Mouse (Mus musculus) brown adipose tissue, adult 24 weeks (tissue): ENCODE data around the gene Fgf22. TPM values are rescaled to one million over a fixed set of nuclear protein-coding genes. Genes with fewer than 3 reads are reported as not detected.
A peak's percentile ranks its signal among the peaks of the same experiment; 100 is the strongest.

ENCODE experiments used
- H3K27ac ChIP-seq: fragments of 200-500 bp; replicated peaks from 2 replicates; pipeline ENCODE4 v1.5.1; 2012; ENCODE audit warnings: low read depth, mild to moderate bottlenecking, low read length
- H3K4me1 ChIP-seq: fragments of 200-500 bp; 2 replicates; pipeline ENCODE4 v1.6.1; 2012; ENCODE audit warnings: low read length, mixed read lengths; ENCODE audit not compliant: control insufficient read depth, insufficient read depth, insufficient read length
- H3K4me3 ChIP-seq: fragments of 200-500 bp; 2 replicates; pipeline ENCODE4 v1.5.1; 2012; ENCODE audit warnings: low read depth, mild to moderate bottlenecking, low read length, moderate library complexity; ENCODE audit not compliant: insufficient read depth
- polyA plus RNA-seq: library from polyadenylated mRNA; stranded (reverse); fragments of >200 nt; gene quantifications from 2 replicates; pipeline ENCODE4 v1.2.4, GENCODE M21; 2012; ENCODE audit not compliant: missing spikeins, insufficient read depth, insufficient read length

The Fgf22 gene
- polyA plus RNA-seq, 1 experiment, result not detected

GRCm38 (mm10) chr10:79788386-79789158 lies 33.7 kb downstream of the Fgf22 start:
- Histone ChIP-seq H3K27ac (no peak overlapping the region), H3K4me1 (no peaks in the 10 kb centered on the region), H3K4me3 (no peak overlapping the region)

DNA sequence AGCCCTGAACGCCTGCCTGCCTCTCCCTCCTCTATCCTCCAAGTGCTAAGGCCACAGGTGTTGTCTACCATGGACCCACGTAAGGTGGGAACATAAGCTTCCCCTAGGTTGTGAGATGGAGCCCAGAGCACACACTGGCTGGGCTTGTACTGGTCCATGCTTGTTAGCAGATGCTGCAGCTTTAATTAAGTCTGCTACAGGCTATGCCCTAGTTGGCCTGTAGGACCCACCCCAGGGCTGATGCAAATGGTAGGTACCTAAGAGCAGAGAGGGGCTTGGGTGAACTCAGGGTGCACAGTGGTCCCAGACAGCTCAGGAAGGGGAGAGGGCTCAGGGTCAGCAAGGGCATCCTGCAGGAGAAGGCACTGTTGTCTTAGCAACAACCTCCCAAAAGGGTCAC lies 34.7 kb downstream of the Fgf22 start:
- no peak overlapping the region for H3K27ac ChIP-seq
- H3K4me3 ChIP-seq, result no peak overlapping the region
- H3K4me1 ChIP-seq, result no peaks in the 10 kb centered on the region

DNA sequence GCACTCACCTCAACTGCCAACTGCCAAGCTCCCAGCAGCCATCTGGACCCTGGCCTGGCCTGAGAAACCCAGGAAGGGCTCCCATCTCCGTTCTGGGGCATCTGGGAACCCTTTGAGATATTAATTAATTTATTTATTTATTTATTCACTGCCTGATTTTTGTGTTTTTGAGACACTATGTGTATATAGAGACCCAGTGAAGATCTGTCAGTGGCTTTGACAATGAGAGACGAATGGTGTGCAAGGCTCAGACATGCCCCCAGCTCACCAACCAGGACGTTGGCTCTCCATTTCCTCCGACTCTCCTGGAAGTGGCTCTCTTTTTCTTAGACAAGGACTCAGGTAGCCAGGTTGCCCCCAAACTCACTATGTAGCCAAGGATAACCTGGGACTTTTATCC lies 36.0 kb downstream of the Fgf22 start, which contains the start of gene Prss57:
TSS of gene Prss57 (minus strand) at position 101 of the 400 bp plus-strand sequence.
- Histone ChIP-seq H3K4me3 (no peak within 1 kb of the TSS), H3K27ac (no peak within 1 kb of the TSS), H3K4me1 (peaks cover 6% of the 10 kb centered on the region; the same call in 1 of the 2 replicates)

DNA sequence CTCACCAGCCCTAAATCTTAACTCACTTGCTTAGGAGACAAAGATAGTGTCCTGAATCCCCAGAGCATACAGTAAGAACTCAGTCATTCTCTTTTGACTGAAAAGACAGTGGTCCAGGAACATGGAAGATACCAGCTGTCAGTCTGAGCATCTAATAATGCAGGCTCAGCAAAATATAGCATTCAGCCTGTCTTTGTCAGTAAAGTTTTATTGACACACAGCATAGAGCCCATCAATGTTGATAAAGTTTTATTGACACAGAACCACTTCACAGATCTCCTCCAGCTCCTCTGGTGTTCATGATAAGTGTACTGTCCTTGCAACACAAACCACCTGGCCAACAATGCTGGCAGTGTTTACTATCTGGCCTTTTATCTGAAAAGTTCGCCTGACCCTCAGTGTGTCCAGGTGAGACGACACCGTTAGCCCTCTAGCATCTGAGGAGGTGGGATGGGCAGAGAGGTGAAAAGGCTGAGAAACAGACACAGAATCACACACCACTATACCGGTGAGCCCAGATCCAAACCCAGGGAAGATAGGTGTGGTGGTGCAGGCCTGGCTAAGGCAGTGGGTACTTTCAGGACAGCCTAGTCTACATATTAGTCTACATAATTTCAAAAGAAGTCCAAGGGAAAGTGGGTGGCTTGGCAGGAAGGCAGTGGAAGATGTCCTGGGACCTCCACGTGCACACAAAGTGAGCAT lies 37.6 kb downstream of the Fgf22 start:
- Histone ChIP-seq H3K27ac (no peak overlapping the region; the same call in 1 of the 2 replicates), H3K4me3 (no peak overlapping the region), H3K4me1 (peaks cover 9% of the 10 kb centered on the region; the same call in 1 of the 2 replicates)

DNA sequence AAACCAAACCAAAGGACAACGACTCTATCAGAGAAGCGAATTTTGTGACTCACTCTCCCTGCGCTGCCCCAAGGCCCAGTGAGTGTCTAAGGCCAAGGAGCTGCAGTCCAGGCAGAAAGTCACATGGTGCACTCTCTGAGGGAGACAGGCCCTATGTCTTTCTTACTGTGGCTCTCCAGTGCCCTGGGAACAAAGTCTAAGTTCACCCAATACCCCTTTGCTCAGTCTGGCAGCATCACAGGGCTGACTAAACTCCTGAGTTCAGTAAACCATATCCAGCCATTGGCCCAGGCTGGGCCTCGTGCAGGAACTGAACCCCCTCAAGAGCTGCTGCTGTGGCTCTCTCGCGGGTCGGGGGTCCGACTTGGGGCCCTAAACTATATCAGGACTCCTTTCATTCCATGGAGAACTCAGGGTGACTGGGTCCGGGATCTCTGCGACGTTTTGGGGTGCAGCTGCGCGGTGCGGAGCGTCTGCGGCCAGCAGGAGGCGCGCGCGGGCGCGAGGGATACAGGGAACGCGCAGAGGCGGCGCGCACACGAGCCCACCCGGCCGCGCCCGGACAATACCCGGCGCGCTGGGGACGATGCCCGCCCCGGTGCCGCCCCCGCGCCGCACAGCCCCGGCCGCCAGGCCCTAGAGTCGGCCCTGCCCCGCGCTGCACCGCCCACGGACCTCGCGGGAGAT lies 38.3 kb downstream of the Fgf22 start, which contains the start of gene Palm:
TSS of gene Palm (plus strand) at position 522 of the 687 bp plus-strand sequence.
- Histone ChIP-seq H3K4me1 (peaks cover 10% of the 10 kb centered on the region), H3K4me3 (peak within 1 kb of the TSS; percentile 85), H3K27ac (peak within 1 kb of the TSS; percentile 94)

GRCm38 (mm10) chr10:79793738-79794490 lies 39.0 kb downstream of the Fgf22 start:
- Histone ChIP-seq H3K4me1 (peaks cover 11% of the 10 kb centered on the region), H3K4me3 (peak overlapping the region; percentile 85), H3K27ac (peak overlapping the region; percentile 94)

GRCm38 (mm10) chr10:79794491-79794931 lies 39.6 kb downstream of the Fgf22 start:
- peak overlapping the region; percentile 85 for H3K4me3 ChIP-seq
- peaks cover 11% of the 10 kb centered on the region for H3K4me1 ChIP-seq
- peak overlapping the region; percentile 94 for H3K27ac ChIP-seq

DNA sequence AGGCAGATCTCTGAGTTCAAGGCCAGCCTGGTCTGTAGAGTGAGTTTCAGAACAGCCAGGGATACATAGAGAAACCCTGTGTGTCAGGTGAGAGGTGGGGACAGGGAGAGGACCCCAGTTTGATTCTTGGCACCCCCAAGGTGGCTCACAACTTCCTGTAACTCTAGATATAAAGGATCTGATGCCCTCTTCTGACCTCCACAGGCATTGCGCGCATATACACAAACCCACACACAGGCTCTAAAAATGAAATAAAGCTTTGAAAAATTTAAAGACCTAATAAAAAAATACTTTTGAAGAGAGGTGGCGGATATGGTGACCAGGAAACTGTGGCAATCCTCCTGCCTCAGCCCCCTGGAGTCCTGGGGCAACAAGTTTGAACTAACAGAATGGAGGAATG lies 41.0 kb downstream of the Fgf22 start:
- no peak overlapping the region; the same call in 1 of the 2 replicates for H3K27ac ChIP-seq
- H3K4me3 ChIP-seq, result no peak overlapping the region
- peaks cover 11% of the 10 kb centered on the region for H3K4me1 ChIP-seq

DNA sequence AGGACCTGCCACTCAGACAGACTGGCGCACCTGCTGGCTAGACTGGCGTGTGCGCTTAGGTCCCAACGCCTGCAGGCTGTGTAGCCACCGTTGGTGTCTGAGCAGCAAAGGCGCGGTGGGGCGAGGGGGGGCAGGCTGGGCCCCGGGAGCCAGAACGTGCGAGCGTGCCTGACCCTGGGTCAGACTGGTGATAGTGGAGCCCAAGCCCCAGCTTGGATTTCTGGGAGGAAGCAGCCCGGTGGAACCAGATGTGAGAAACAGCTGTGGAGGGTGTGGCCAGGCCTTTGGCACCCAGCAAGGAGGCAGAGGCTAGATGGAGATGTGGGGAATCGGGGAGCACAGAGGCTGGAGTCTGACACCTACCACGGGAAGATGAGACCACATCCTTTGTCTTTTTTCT lies 42.5 kb downstream of the Fgf22 start:
- Histone ChIP-seq H3K4me3 (no peak overlapping the region), H3K27ac (peak overlapping the region; percentile 10)

GRCm38 (mm10) chr10:79798289-79798928 lies 43.5 kb downstream of the Fgf22 start:
- Histone ChIP-seq H3K27ac (0 out of 2 replicates have a peak overlapping the region, but pooled peaks have one; percentile 14), H3K4me1 (peaks cover 19% of the 10 kb centered on the region)

More for the DNA sequence above, 42.5 kb downstream of the Fgf22 start:
- peaks cover 14% of the 10 kb centered on the region for H3K4me1 ChIP-seq

DNA sequence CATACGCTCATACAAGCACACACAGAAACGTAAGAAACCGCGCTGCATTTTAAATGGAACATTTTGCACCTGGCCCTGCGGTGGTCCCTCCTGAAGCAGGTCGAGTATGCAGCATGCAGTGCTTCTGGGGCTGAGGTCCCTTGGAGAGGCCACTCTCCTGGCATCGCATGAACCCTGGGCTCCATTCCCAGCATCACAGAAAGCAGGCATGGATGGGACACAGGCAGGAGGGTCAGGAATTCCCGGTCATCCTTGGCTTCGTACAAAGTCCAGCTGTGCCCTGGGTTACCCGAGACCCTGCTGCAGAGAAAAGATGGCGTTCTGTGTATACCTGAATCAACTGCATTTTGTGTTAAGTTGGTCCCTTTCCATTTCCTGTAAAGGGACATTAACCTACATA lies 45.6 kb downstream of the Fgf22 start:
- H3K4me1 ChIP-seq, result peaks cover 17% of the 10 kb centered on the region
- no peak overlapping the region for H3K27ac ChIP-seq
- no peak overlapping the region for H3K4me3 ChIP-seq

More at GRCm38 (mm10) chr10:79798289-79798928, 43.5 kb downstream of the Fgf22 start:
- H3K4me3 ChIP-seq, result no peak overlapping the region

DNA sequence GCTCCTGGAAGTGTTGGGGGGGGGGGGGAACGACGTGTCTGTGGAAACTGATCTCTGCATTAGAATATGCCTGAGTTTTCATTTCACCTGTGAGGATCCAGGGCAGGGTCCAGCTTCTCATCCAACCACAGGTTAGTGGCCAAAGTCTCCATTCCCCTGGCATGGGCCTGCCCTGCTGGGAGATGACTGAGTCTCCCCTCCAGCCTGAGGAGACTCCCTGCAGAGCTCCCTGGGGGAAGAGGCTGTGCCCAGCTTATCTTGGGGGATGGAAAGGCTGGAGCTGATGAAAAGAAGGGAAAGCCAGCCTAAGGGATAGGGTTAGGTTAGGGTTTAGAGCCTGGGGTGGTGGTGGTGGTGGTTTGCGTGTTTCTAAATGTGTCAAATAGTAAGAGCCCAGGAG lies 47.0 kb downstream of the Fgf22 start:
- Histone ChIP-seq H3K4me3 (no peak overlapping the region), H3K27ac (peak overlapping the region; percentile 23; the same call in 1 of the 2 replicates), H3K4me1 (peaks cover 17% of the 10 kb centered on the region)

- Histone ChIP-seq H3K27ac (peak overlapping the region; percentile 23; the same call in 1 of the 2 replicates), H3K4me3 (no peak overlapping the region)
Measured at GRCm38 (mm10) chr10:79802331-79802971, 47.6 kb downstream of the Fgf22 start.

More at GRCm38 (mm10) chr10:79802331-79802971, 47.6 kb downstream of the Fgf22 start:
- peaks cover 14% of the 10 kb centered on the region for H3K4me1 ChIP-seq
